Mouse (Mus musculus): ENCODE data around the gene Atxn1. TPM values are rescaled to one million over a fixed set of nuclear protein-coding genes. Genes with fewer than 3 reads are reported as not detected.

The Atxn1 gene
- total and polyA plus RNA-seq, 3 experiments, result 0.39 to 1.1 TPM; not detected in 1

DNA sequence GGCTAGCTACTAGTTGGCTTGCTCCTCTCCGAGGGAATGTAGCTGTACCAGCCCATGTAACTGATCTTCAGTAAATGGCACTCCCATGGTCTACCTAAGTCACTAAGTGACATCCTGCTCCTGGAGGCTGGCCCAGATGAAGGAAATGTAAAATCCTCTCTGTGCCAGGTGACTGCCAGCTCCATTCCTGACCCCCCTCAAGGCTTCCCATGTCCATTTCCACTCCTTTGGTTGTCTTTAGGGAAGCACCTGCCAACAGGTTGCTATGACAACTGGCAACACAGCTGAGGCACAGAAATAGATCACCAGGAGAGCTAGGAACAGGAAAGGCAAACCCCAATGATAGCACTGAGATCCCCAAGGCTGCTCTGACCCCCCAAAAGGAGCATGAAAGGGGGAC is 274.4 kb downstream of the Atxn1 start:
- H3K9ac ChIP-seq (ENCODE audit: control insufficient read depth, low read depth, low read length, poor library complexity, severe bottlenecking), result no peak overlapping the region
- H3K36me3 ChIP-seq (ENCODE audit: control insufficient read depth in 1 of 2, insufficient read depth in 2 of 2, low read length in 2 of 2), result peaks cover 0 to 16% of the 10 kb centered on the region in 2 experiments; a peak in 2 of 4 replicates
- TF ChIP-seq BHLHE40 (IDR thresholded peaks at IDR 0.05; ENCODE audit: borderline replicate concordance, low read depth, low read length), result no peak
- TF ChIP-seq GATA1 (IDR thresholded peaks at IDR 0.05; ENCODE audit: low read depth, low read length), result no peak
- no peak for TF ChIP-seq ETS1 (IDR thresholded peaks at IDR 0.05; ENCODE audit: low read depth, low read length)
- TF ChIP-seq TAL1 (IDR thresholded peaks at IDR 0.05; ENCODE audit: low read length), result no peak
- TF ChIP-seq MYB (IDR thresholded peaks at IDR 0.05; ENCODE audit: low read depth, low read length), result no peak
- TF ChIP-seq ZNF384 (IDR thresholded peaks at IDR 0.05; ENCODE audit: low read depth, low read length), result no peak
- no peak for TF ChIP-seq SIN3A (IDR thresholded peaks at IDR 0.05; ENCODE audit: low read length)
- TF ChIP-seq MAZ (IDR thresholded peaks at IDR 0.05; ENCODE audit: low read depth, low read length), result no peak
- no peak for TF ChIP-seq MAX (IDR thresholded peaks at IDR 0.05; ENCODE audit: low read length)
- no peak for TF ChIP-seq RAD21 (IDR thresholded peaks at IDR 0.05; ENCODE audit: low read depth, low read length)
- no peak for TF ChIP-seq MAFK (IDR thresholded peaks at IDR 0.05; ENCODE audit: borderline replicate concordance, low read depth, low read length)
- no peak for TF ChIP-seq CHD1 (IDR thresholded peaks at IDR 0.05; ENCODE audit: low read depth, low read length)
- TF ChIP-seq POLR2AphosphoS5 (IDR thresholded peaks at IDR 0.05; ENCODE audit: borderline replicate concordance, low read depth, low read length), result no peak
- TF ChIP-seq USF1 (IDR thresholded peaks at IDR 0.05; ENCODE audit: low read depth, low read length), result no peak
- TF ChIP-seq TBP (IDR thresholded peaks at IDR 0.05; ENCODE audit: low read depth, low read length), result no peak
- TF ChIP-seq CTCF (IDR thresholded peaks at IDR 0.05 in 2 of 3, conservative IDR thresholded peaks at IDR 0.05 in 1 of 3; ENCODE audit: control insufficient read depth in 1 of 3, insufficient read depth in 1 of 3, low read depth in 2 of 3, low read length in 3 of 3, poor library complexity in 1 of 3, severe bottlenecking in 1 of 3), result no peak
- no peak for TF ChIP-seq ZC3H11A (IDR thresholded peaks at IDR 0.05; ENCODE audit: low read depth, low read length)
- TF ChIP-seq ZKSCAN1 (IDR thresholded peaks at IDR 0.05; ENCODE audit: low read depth, low read length), result no peak
- no peak for TF ChIP-seq MEF2A (IDR thresholded peaks at IDR 0.05; ENCODE audit: extremely low read depth, insufficient replicate concordance, low read depth, low read length, poor library complexity, severe bottlenecking)
- no peak for TF ChIP-seq MYC (IDR thresholded peaks at IDR 0.05; ENCODE audit: low read depth, low read length)
- H3K9me3 ChIP-seq (replicated peaks; ENCODE audit: insufficient read depth, low read length), result no peaks in the 10 kb centered on the region
- H3K4me1 ChIP-seq (ENCODE audit: control insufficient read depth in 1 of 2, insufficient read depth in 2 of 2, low read length in 2 of 2), result peaks cover 7 to 19% of the 10 kb centered on the region in 2 experiments
- no peak for DNase-seq (ENCODE audit: low read depth, low spot score)
- H3K4me3 ChIP-seq (ENCODE audit: control insufficient read depth in 1 of 2, insufficient read depth in 1 of 2, low read depth in 2 of 2, low read length in 2 of 2), result no peak overlapping the region
- H3K79me2 ChIP-seq (ENCODE audit: control insufficient read depth, insufficient read depth, low read length, poor library complexity), result no peaks in the 10 kb centered on the region
- H3K27me3 ChIP-seq (ENCODE audit: control insufficient read depth in 1 of 2, insufficient read depth in 2 of 2, low read length in 2 of 2), result no peaks in the 10 kb centered on the region
- H3K27ac ChIP-seq (ENCODE audit: control insufficient read depth, low read depth, low read length), result no peak overlapping the region

DNA sequence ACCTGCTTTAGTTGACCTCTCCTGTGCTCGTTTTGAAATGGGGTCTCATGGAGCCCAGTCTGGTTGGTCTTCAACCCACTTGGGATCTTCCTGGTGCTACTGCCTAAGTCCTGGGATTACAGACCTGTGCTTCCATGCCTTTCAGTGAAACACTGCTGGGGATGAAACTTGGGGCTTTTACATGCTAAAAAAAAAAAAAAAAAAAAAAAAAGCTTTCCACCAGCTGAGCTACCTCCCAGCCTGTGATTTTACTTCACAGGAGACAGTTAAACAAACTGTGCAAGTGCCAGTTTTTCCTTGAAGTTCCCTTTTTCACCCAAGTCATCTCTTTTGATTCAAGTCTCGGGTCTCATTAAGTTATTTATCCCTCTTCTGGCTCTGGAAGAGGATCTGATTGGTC is 275.9 kb downstream of the Atxn1 start:
- Histone ChIP-seq H3K9ac (ENCODE audit: control insufficient read depth, low read depth, low read length, poor library complexity, severe bottlenecking) (no peak overlapping the region), H3K36me3 (ENCODE audit: control insufficient read depth in 1 of 2, insufficient read depth in 2 of 2, low read length in 2 of 2) (peaks cover 0 to 16% of the 10 kb centered on the region in 2 experiments; a peak in 2 of 4 replicates), H3K9me3 (replicated peaks; ENCODE audit: insufficient read depth, low read length) (no peaks in the 10 kb centered on the region), H3K79me2 (ENCODE audit: control insufficient read depth, insufficient read depth, low read length, poor library complexity) (no peaks in the 10 kb centered on the region), H3K4me3 (ENCODE audit: control insufficient read depth in 1 of 2, insufficient read depth in 1 of 2, low read depth in 2 of 2, low read length in 2 of 2) (no peak overlapping the region), H3K27ac (ENCODE audit: control insufficient read depth, low read depth, low read length) (no peak overlapping the region), H3K27me3 (ENCODE audit: control insufficient read depth in 1 of 2, insufficient read depth in 2 of 2, low read length in 2 of 2) (no peaks in the 10 kb centered on the region), H3K4me1 (ENCODE audit: control insufficient read depth in 1 of 2, insufficient read depth in 2 of 2, low read length in 2 of 2) (peaks cover 7 to 20% of the 10 kb centered on the region in 2 experiments)
- DNase-seq (ENCODE audit: low read depth, low spot score), result no peak
- TF ChIP-seq MAFK (IDR thresholded peaks at IDR 0.05; ENCODE audit: borderline replicate concordance, low read depth, low read length) (no peak), ZNF384 (IDR thresholded peaks at IDR 0.05; ENCODE audit: low read depth, low read length) (0 out of 2 replicates have a peak, but pooled peaks have one; percentile 14)
